Mouse (Mus musculus) kidney, embryonic 14.5 days (tissue): ENCODE data around the gene Ralgapa1. TPM values are rescaled to one million over a fixed set of nuclear protein-coding genes. Genes with fewer than 3 reads are reported as not detected.

Experiments
- ATAC-seq: fragments of 200-750 bp; cut with Nextera tagmentation; 2 replicates; pipeline ENCODE4 v1.8.0; 2017; ENCODE audit warnings: moderate number of reproducible peaks, mild to moderate bottlenecking, moderate TSS enrichment, moderate library complexity; ENCODE audit not compliant: low FRiP score, low TSS enrichment
- H3K27ac ChIP-seq: fragments of 300-500 bp; sonication (generic); 2 replicates; pipeline ENCODE4 v1.5.1; 2014; ENCODE audit warnings: low read depth, mild to moderate bottlenecking, low read length, moderate library complexity, mixed read lengths
- H3K27me3 ChIP-seq: fragments of 300-500 bp; sonication (generic); 2 replicates; pipeline ENCODE4 v1.6.1; 2014; ENCODE audit warnings: mild to moderate bottlenecking, low read length; ENCODE audit not compliant: control insufficient read depth, insufficient read depth
- H3K36me3 ChIP-seq: fragments of 300-500 bp; sonication (generic); 2 replicates; pipeline ENCODE4 v1.6.1; 2014; ENCODE audit warnings: low read length, mixed read lengths; ENCODE audit not compliant: control insufficient read depth, insufficient read depth
- H3K4me1 ChIP-seq: fragments of 300-500 bp; sonication (generic); 2 replicates; pipeline ENCODE4 v1.6.1; 2014; ENCODE audit warnings: low read length, mixed read lengths; ENCODE audit not compliant: control insufficient read depth, insufficient read depth
- H3K4me2 ChIP-seq: fragments of 300-500 bp; sonication (generic); replicated peaks from 2 replicates; pipeline ENCODE4 v1.6.1; 2014; ENCODE audit warnings: low read depth, mild to moderate bottlenecking, low read length
- H3K4me3 ChIP-seq: fragments of 300-500 bp; sonication (generic); 2 replicates; pipeline ENCODE4 v1.5.1; 2014; ENCODE audit warnings: mild to moderate bottlenecking, low read length
- H3K9ac ChIP-seq: fragments of 300-500 bp; sonication (generic); 2 replicates; pipeline ENCODE4 v1.6.1; 2014; ENCODE audit warnings: low read depth, mild to moderate bottlenecking, low read length, moderate library complexity
- H3K9me3 ChIP-seq: fragments of 300-500 bp; sonication (generic); 2 replicates; pipeline ENCODE4 v1.6.1; 2016; ENCODE audit warnings: low read length; ENCODE audit not compliant: control insufficient read depth
- WGBS: fragments of 180-500 bp; shearing (Covaris S2); extraction: QIAGEN DNeasy Blood & Tissue Kit; methylation state at CpG from one replicate; pipeline ENCODE4 v1.1.7; 2014; 5-methylcytosine and 5-hydroxymethylcytosine counted together
- polyA plus RNA-seq: library from polyadenylated mRNA; unstranded; fragments of >200 nt; fragmentation: Nextera tagmentation; extraction: Ambion mirVana; gene quantifications from 2 replicates; pipeline ENCODE4 v1.2.1, GENCODE M21; 2014

The Ralgapa1 gene
- polyA plus RNA-seq, 1 experiment from 2014 or later = 22.2 TPM

GRCm38 (mm10) chr12:55568466-55568865 lies 252.5 kb downstream of the Ralgapa1 start:
- H3K4me3 ChIP-seq = no peak overlapping the region
- H3K9me3 ChIP-seq = no peaks in the 10 kb centered on the region; the same call in 1 of the 2 replicates
- no peak overlapping the region for H3K27ac ChIP-seq
- H3K27me3 ChIP-seq = no peaks in the 10 kb centered on the region
- no peak overlapping the region for H3K9ac ChIP-seq
- H3K4me2 ChIP-seq = no peak overlapping the region
- no peaks in the 10 kb centered on the region for H3K4me1 ChIP-seq
- WGBS = 79% methylated on average over 3 of the region's 3 CpGs
- H3K36me3 ChIP-seq = no peaks in the 10 kb centered on the region
- ATAC-seq = no peak

DNA sequence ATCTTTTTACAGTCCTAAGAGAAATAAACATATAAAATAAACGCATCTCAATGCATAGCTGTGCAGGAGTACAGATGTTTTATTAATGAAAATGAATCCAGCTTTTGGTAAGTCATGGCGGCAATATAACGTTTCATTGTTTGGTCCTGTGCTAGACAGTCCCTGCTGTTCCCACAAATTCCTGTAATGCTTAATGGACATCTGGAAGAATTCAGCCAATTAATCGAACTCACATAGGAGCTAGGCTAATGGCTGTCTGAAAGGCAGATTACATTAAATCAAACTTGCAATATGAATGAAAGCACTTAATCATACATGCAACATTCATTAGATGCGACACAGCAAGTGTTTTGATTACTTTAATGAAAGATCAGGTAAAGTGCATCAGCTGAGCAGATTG lies 254.1 kb downstream of the Ralgapa1 start:
- Histone ChIP-seq H3K9ac (no peak overlapping the region), H3K4me3 (no peak overlapping the region), H3K4me1 (no peaks in the 10 kb centered on the region), H3K4me2 (no peak overlapping the region), H3K36me3 (no peaks in the 10 kb centered on the region), H3K9me3 (no peaks in the 10 kb centered on the region; the same call in 1 of the 2 replicates), H3K27ac (no peak overlapping the region), H3K27me3 (no peaks in the 10 kb centered on the region)
- WGBS = 86% methylated on average over 5 of the region's 5 CpGs
- no peak for ATAC-seq

DNA sequence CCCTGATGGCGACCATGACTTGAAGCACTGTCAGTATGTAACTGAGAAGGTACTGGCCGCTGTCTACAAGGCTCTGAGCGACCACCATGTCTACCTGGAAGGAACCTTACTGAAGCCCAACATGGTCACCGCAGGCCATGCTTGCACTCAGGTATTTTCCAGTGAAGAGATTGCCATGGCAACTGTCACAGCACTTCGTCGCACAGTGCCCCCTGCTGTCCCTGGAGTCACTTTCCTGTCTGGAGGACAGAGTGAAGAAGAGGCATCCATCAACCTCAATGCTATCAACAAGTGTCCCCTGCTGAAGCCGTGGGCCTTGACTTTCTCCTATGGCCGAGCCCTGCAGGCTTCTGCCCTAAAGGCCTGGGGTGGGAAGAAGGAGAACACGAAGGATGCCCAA lies 255.1 kb downstream of the Ralgapa1 start:
- H3K9ac ChIP-seq = no peak overlapping the region
- H3K4me2 ChIP-seq = no peak overlapping the region
- no peaks in the 10 kb centered on the region; the same call in 1 of the 2 replicates for H3K9me3 ChIP-seq
- H3K27me3 ChIP-seq = no peaks in the 10 kb centered on the region
- 76% methylated on average over 9 of the region's 9 CpGs for WGBS
- H3K36me3 ChIP-seq = no peaks in the 10 kb centered on the region
- H3K4me3 ChIP-seq = no peak overlapping the region
- ATAC-seq = no peak
- no peaks in the 10 kb centered on the region for H3K4me1 ChIP-seq
- H3K27ac ChIP-seq = no peak overlapping the region

- no peak within 1 kb of the TSS for H3K4me2 ChIP-seq
- 95% methylated on average over 19 of the region's 19 CpGs for WGBS
- no peak for ATAC-seq
- no peaks in the 10 kb centered on the region for H3K27me3 ChIP-seq
- H3K4me3 ChIP-seq = no peak within 1 kb of the TSS
- H3K9me3 ChIP-seq = no peaks in the 10 kb centered on the region
- H3K4me1 ChIP-seq = no peaks in the 10 kb centered on the region
- H3K36me3 ChIP-seq = no peaks in the 10 kb centered on the region
- H3K27ac ChIP-seq = no peak within 1 kb of the TSS
- H3K9ac ChIP-seq = no peak within 1 kb of the TSS
These were observed 255.8 kb downstream of the Ralgapa1 start, which contains the start of gene Aldoart2 for GRCm38 (mm10) chr12:55565206-55565605. Aldoart2 (plus strand) TSS chr12:55565239.

DNA sequence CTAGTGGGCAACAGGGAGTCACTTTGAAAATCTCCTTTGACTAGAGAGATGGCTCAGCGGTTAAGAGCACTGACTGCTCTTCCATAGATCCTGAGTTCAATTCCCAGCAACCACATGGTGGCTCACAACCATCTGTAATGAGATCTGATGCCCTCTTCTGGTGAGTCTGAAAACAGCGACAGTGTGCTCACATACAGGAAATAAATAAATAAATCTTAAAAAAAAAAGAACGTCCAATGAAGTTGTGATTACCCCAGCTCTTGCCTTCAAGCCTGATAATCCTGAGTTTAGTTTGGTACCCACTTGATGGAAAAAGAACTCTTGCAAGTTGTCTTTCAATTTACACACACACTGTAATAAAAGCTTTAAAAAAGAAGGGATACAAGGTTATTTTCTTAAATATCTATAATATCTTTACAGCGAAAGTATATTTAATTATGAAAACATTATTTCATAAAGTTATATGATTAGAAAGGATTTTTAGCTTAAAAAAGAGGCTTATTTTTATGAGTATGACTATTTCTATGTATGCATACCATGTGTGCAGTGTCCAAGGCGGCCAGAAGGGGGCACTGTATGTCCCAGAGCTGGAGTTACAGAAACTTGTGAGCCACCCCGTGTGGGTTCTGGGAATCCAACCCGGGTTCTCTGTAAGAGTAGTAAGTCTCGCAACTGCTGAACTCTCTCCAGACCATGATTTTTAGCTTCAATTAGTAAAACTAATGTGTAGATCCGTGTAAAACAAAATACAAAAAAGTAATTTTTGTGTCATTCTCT lies 256.6 kb downstream of the Ralgapa1 start:
- 88% methylated on average over 9 of the region's 9 CpGs for WGBS
- H3K27me3 ChIP-seq = no peaks in the 10 kb centered on the region
- ATAC-seq = no peak

DNA sequence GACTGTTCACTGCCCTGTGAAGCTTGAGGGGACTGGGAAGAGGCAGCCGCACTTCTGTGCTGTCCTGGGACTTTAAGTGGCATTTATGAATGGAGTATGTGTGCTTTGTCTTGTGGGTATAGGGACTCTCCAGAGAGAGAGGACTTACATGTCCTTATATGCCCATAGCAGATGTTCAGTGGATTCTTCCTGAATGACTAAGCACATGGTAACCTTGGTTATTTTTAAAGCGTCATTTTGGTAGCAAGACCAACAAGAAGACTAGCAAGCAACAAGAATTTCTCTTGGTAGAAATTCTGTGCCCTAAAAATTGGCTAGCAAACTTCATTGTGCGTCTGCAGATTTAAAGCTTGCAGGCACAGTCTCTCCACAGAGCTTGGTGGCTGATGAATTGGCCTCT lies 257.2 kb downstream of the Ralgapa1 start:
- H3K9me3 ChIP-seq = no peaks in the 10 kb centered on the region
- no peak overlapping the region for H3K27ac ChIP-seq
- 95% methylated on average over 3 of the region's 3 CpGs for WGBS
- H3K9ac ChIP-seq = no peak overlapping the region
- H3K4me3 ChIP-seq = no peak overlapping the region
- no peak for ATAC-seq
- H3K4me2 ChIP-seq = no peak overlapping the region
- H3K27me3 ChIP-seq = no peaks in the 10 kb centered on the region
- H3K4me1 ChIP-seq = no peaks in the 10 kb centered on the region
- no peaks in the 10 kb centered on the region for H3K36me3 ChIP-seq

More for the DNA sequence above, 256.6 kb downstream of the Ralgapa1 start:
- H3K36me3 ChIP-seq = no peaks in the 10 kb centered on the region
- no peaks in the 10 kb centered on the region for H3K4me1 ChIP-seq
- no peak overlapping the region for H3K4me3 ChIP-seq
- H3K27ac ChIP-seq = no peak overlapping the region
- no peak overlapping the region for H3K4me2 ChIP-seq
- no peaks in the 10 kb centered on the region for H3K9me3 ChIP-seq
- no peak overlapping the region for H3K9ac ChIP-seq

DNA sequence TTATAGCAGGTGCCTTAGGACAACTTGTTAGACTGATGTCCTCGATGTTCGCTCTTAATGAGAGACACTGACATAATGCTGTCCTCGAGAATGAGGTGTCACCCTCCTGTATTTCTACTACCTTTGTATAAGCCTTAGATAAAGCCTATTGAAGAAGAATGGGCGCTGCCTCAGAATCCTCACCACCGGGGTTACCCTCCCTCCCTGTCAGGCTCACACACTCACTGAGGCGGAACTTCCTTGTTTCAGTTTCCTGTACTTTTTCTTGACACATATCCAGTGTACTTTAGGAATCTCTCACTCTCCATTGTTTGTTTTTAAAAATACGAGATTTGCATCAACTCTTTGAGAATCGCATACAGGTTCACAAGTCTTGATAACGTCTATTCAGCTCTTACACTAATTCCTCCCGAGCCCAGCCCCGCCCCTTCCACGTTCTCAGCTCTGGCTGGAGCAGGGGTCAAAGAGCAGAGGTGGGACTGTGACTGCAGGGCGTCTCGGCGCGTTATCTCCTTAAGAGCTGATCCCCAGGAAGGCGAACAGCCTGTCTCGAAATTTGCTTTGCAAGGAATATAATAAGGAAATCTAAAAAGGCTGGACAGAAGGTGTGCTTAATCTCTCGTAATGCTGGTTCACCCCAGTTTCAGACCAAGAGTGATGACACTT lies 260.8 kb downstream of the Ralgapa1 start:
- Histone ChIP-seq H3K9me3 (no peaks in the 10 kb centered on the region), H3K27me3 (no peaks in the 10 kb centered on the region), H3K27ac (no peak overlapping the region), H3K4me1 (no peaks in the 10 kb centered on the region), H3K9ac (no peak overlapping the region), H3K36me3 (no peaks in the 10 kb centered on the region), H3K4me2 (peak overlapping the region; percentile 50), H3K4me3 (peak overlapping the region; percentile 30)
- no peak for ATAC-seq
- WGBS = 16% methylated on average over 19 of the region's 19 CpGs

GRCm38 (mm10) chr12:55559184-55559855 lies 261.6 kb downstream of the Ralgapa1 start:
- WGBS = 90% methylated on average over 12 of the region's 12 CpGs

GRCm38 (mm10) chr12:55557866-55558265 lies 263.1 kb downstream of the Ralgapa1 start:
- H3K36me3 ChIP-seq = no peaks in the 10 kb centered on the region
- H3K27me3 ChIP-seq = no peaks in the 10 kb centered on the region
- WGBS = 80% methylated on average over 6 of the region's 6 CpGs
- H3K4me1 ChIP-seq = no peaks in the 10 kb centered on the region
- H3K4me3 ChIP-seq = no peak overlapping the region
- no peaks in the 10 kb centered on the region for H3K9me3 ChIP-seq
- no peak overlapping the region for H3K9ac ChIP-seq
- no peak overlapping the region for H3K4me2 ChIP-seq
- no peak overlapping the region for H3K27ac ChIP-seq
- ATAC-seq = no peak

More at GRCm38 (mm10) chr12:55559184-55559855, 261.6 kb downstream of the Ralgapa1 start:
- no peaks in the 10 kb centered on the region for H3K9me3 ChIP-seq
- H3K27me3 ChIP-seq = no peaks in the 10 kb centered on the region
- no peak for ATAC-seq
- no peak overlapping the region for H3K27ac ChIP-seq
- no peak overlapping the region for H3K4me3 ChIP-seq
- H3K4me2 ChIP-seq = no peak overlapping the region
- H3K9ac ChIP-seq = no peak overlapping the region
- no peaks in the 10 kb centered on the region for H3K36me3 ChIP-seq
- H3K4me1 ChIP-seq = no peaks in the 10 kb centered on the region
